Comparison of ENCODE assay signal across 29 mouse cellular contexts in the genomic region with DNA sequence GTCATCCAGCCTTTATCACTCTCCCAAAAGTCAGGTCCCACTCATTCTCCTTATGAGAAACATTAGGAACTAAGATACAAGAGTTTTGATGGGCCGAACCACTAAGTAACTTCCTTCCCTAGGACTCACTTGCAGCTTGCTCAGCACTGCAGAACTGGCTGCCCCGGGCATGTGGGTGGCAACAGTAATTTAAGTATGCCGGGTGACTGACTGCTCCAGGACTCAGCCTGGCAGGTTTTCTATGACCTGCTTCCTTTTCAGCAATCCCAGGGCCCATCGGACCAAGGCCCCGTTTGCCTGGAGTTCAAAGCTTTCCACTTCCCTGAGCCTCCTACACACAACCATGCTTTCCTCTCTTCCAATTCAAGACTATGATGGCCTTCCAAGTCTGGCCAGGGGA. TPM values are rescaled to one million over a fixed set of nuclear protein-coding genes. Genes with fewer than 3 reads are reported as not detected.
A peak's percentile ranks its signal among the peaks of the same experiment; 100 is the strongest.
DNase-seq lines count a peak whose midpoint lies in the region; ATAC-seq and TF ChIP-seq lines count a peak whose summit lies in the region.
"Had no signal": no experiment of that assay in that cellular context is flagged by ENCODE, and none has a peak within 500 bp of the region (broad histone marks: within the 10 kb centered on the region; RNA-seq: fewer than 3 reads in every experiment).

No protein-coding gene starts in this region.

- no peak overlapping the region for H3K27ac ChIP-seq in kidney, adult 2 months (ENCODE audit: insufficient read depth, low read depth, low read length)
- no peak overlapping the region for H3K27ac ChIP-seq in kidney, embryonic 16.5 days (ENCODE audit: low read length)
- H3K27ac ChIP-seq: embryonic facial prominence, embryonic 12.5 days; embryonic facial prominence, embryonic 15.5 days; heart, adult 2 months; heart, embryonic 10.5 days; hindbrain, embryonic 10.5 days; hindbrain, embryonic 13.5 days had no signal

- no peak for TF ChIP-seq POLR2A in kidney, adult 2 months (IDR thresholded peaks at IDR 0.05; ENCODE audit: low read depth, low read length)

- H3K4me2 ChIP-seq in kidney, embryonic 16.5 days (replicated peaks; ENCODE audit: low read depth, low read length) = no peak overlapping the region
- H3K4me2 ChIP-seq: embryonic facial prominence, embryonic 12.5 days; embryonic facial prominence, embryonic 15.5 days; hindbrain, embryonic 13.5 days had no signal

- no peak for TF ChIP-seq CTCF in kidney, adult 2 months (conservative IDR thresholded peaks at IDR 0.05; ENCODE audit: insufficient read depth, insufficient read length, low read depth, low read length)

- H3K4me1 ChIP-seq in kidney, adult 2 months (ENCODE audit: control insufficient read depth, insufficient read depth, low read length) = no peaks in the 10 kb centered on the region
- no peaks in the 10 kb centered on the region; the same call in 1 of the 2 replicates for H3K4me1 ChIP-seq in kidney, embryonic 16.5 days (ENCODE audit: insufficient read depth, low read length)
- H3K4me1 ChIP-seq: embryonic facial prominence, embryonic 12.5 days had no signal

- no peak overlapping the region for H3K4me3 ChIP-seq in kidney, adult 2 months (ENCODE audit: insufficient read depth, low read depth, low read length)
- H3K4me3 ChIP-seq in kidney, embryonic 16.5 days (ENCODE audit: low read length) = no peak overlapping the region
- H3K4me3 ChIP-seq: embryonic facial prominence, embryonic 12.5 days; embryonic facial prominence, embryonic 15.5 days; heart, adult 2 months; heart, embryonic 10.5 days; hindbrain, embryonic 10.5 days; hindbrain, embryonic 13.5 days had no signal

- no peak overlapping the region for H3K9ac ChIP-seq in kidney, embryonic 16.5 days (replicated peaks; ENCODE audit: low read length)
- H3K9ac ChIP-seq: embryonic facial prominence, embryonic 12.5 days; embryonic facial prominence, embryonic 15.5 days; forebrain, postnatal 0 days; hindbrain, embryonic 13.5 days had no signal

- no peaks in the 10 kb centered on the region for H3K9me3 ChIP-seq in kidney, embryonic 16.5 days (ENCODE audit: low read length)
- H3K9me3 ChIP-seq: embryonic facial prominence, embryonic 12.5 days; embryonic facial prominence, embryonic 15.5 days; heart, embryonic 10.5 days; hindbrain, embryonic 10.5 days; hindbrain, embryonic 13.5 days had no signal

- ATAC-seq in kidney, embryonic 16.5 days (ENCODE audit: low FRiP score, low TSS enrichment) = no peak
- ATAC-seq: CD4-positive, CD25-positive, alpha-beta regulatory T cell, adult 4 months; forebrain, embryonic 14.5 days; forebrain, postnatal 0 days; hindbrain, embryonic 16.5 days had no signal

- H3K27me3 ChIP-seq in kidney, adult 2 months (replicated peaks; ENCODE audit: control insufficient read depth, insufficient read depth, low read length) = no peaks in the 10 kb centered on the region
- H3K27me3 ChIP-seq in kidney, embryonic 16.5 days (ENCODE audit: insufficient read depth, low read length) = no peaks in the 10 kb centered on the region
- H3K27me3 ChIP-seq: embryonic facial prominence, embryonic 12.5 days; embryonic facial prominence, embryonic 15.5 days; hindbrain, embryonic 13.5 days had no signal

- DNase-seq in gastrocnemius, adult 8-10 months (ENCODE audit: low spot score in 2 of 2) = peak; percentile 23 to 36
- DNase-seq in gastrocnemius, postnatal 4 days (ENCODE audit: low spot score in 2 of 2) = no peak
- peak; percentile 45 for DNase-seq in kidney, adult 2 months
- peak; percentile 52 for DNase-seq in gastrocnemius, postnatal 25 days
- no peak for DNase-seq in urinary bladder, adult 2 months (ENCODE audit: low spot score)
- DNase-seq: adrenal gland, adult 2 months; adrenal gland, postnatal 14 days; cerebellum, adult 11 months; cerebellum, adult 2 months; cerebellum, adult 9-11 months; cerebellum, postnatal 25 days; forebrain, postnatal 0 days; heart, adult 2 months; heart, postnatal 36 days had no signal

- peaks cover 5% of the 10 kb centered on the region for H3K36me3 ChIP-seq in kidney, adult 2 months (ENCODE audit: control insufficient read depth, insufficient read depth, low read length)
- H3K36me3 ChIP-seq in kidney, embryonic 16.5 days (ENCODE audit: insufficient read depth, low read length) = peaks cover 36% of the 10 kb centered on the region

- 46% methylated on average over 5 of the region's 5 CpGs for WGBS in kidney, adult 2 months
- WGBS in kidney, embryonic 16.5 days = 54% methylated on average over 5 of the region's 5 CpGs

RNA-seq across cellular contexts. Expression of a gene that starts 19.6 kb away (rescaled TPM):
- 100 to 1,000 TPM; 147 to 208 (median 171) TPM for total RNA-seq in gastrocnemius, adult 8-10 months (2022)
- 10 to 100 TPM; 73.8 to 76.2 TPM for total RNA-seq in gastrocnemius, postnatal 4 days (2021)
- polyA plus RNA-seq in kidney, adult 2 months (2012; rRNA removed) = 399 and 457 TPM in 2 replicates
- 172 and 186 TPM in 2 replicates for polyA plus RNA-seq in kidney, embryonic 16.5 days (2015; fragmentation: Nextera tagmentation; extraction: Ambion mirVana)
- 100 to 1,000 TPM; 156 TPM for total RNA-seq in gastrocnemius, postnatal 25 days (2021)
- 192 and 193 TPM in 2 replicates for polyA plus RNA-seq in urinary bladder, adult 2 months (2012; rRNA removed)

RNA-seq across cellular contexts. Expression of a gene that starts 42.9 kb away (rescaled TPM):
- not detected for total RNA-seq in gastrocnemius, adult 8-10 months (2022)
- total RNA-seq in gastrocnemius, postnatal 4 days (2021) = not detected
- polyA plus RNA-seq in kidney, adult 2 months (2012; rRNA removed) = not detected in 2 replicates
- polyA plus RNA-seq in kidney, embryonic 16.5 days (2015; fragmentation: Nextera tagmentation; extraction: Ambion mirVana) = not detected in 2 replicates
- total RNA-seq in gastrocnemius, postnatal 25 days (2021) = not detected
- polyA plus RNA-seq in urinary bladder, adult 2 months (2012; rRNA removed) = not detected in 2 replicates
- total RNA-seq: adrenal gland, adult 2 months; adrenal gland, postnatal 14 days; adrenal gland, postnatal 4 days; forebrain, postnatal 0 days; granulocyte monocyte progenitor cell, adult 5-6 weeks; heart, adult 2 months; heart, postnatal 36 days had no signal
- polyA plus RNA-seq: adrenal gland, adult 2 months; C2C12; CD4-positive, CD25-positive, alpha-beta regulatory T cell, adult 4 months; cerebellum, adult 2 months; embryonic facial prominence, embryonic 15.5 days; forebrain, embryonic 11.5 days; forebrain, embryonic 14.5 days; forebrain, postnatal 0 days; heart, adult 2 months; heart, embryonic 10.5 days; heart, embryonic 14.5 days; heart, postnatal 0 days had no signal

RNA-seq across cellular contexts. Expression of a gene that starts 53.9 kb away (rescaled TPM):
- 10 to 100 TPM; 12.5 to 17.2 (median 14.5) TPM for total RNA-seq in gastrocnemius, adult 8-10 months (2022)
- 10 to 100 TPM in 1 of 2 experiments, 1 to 10 TPM in 1; 7.8 to 10.5 TPM for total RNA-seq in gastrocnemius, postnatal 4 days (2021)
- 9.3 and 10.1 TPM in 2 replicates for polyA plus RNA-seq in kidney, adult 2 months (2012; rRNA removed)
- polyA plus RNA-seq in kidney, embryonic 16.5 days (2015; fragmentation: Nextera tagmentation; extraction: Ambion mirVana) = 23.1 and 24.3 TPM in 2 replicates
- 10 to 100 TPM; 12.5 to 13.2 TPM for total RNA-seq in gastrocnemius, postnatal 25 days (2021)
- polyA plus RNA-seq in urinary bladder, adult 2 months (2012; rRNA removed) = 21.0 and 23.7 TPM in 2 replicates

Comparison
In these comparisons a context has a peak if more than half of its experiments do, and no peak if none do; other contexts are left out.
1. DNase-seq: peak in gastrocnemius, adult 8-10 months (2 of 2), kidney, adult 2 months (single experiment) and gastrocnemius, postnatal 25 days (single experiment); none in gastrocnemius, postnatal 4 days (0 of 2) and urinary bladder, adult 2 months (single experiment).